Mouse (Mus musculus): Measurements from ENCODE around the gene Slc6a18. TPM values are rescaled to one million over a fixed set of nuclear protein-coding genes. Genes with fewer than 3 reads are reported as not detected.

Gene Slc6a18
- polyA plus RNA-seq, 1 experiment from 2014 or later: not detected

DNA sequence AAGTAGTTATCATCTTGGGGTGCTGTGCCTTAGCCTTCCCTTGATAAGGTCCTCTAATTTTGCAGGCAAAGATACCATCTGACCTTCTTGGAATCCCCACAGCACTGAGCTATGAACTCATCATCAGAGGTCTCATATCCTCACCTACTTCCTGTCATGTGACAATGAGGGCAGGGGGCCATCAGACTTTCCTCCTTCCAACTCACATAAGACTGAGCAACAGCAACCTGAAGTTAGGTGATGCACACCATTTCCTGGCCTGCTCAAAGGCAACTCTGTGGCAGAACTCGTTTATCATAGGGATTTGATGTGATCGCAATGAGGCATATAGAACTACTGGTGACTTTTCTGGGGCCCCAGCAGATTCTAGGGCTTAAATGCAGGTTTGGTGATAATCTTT is 4.4 kb upstream of the Slc6a18 start:
- Histone ChIP-seq H3K9me3 (replicated peaks) (no peaks in the 10 kb centered on the region), H3K4me1 (no peaks in the 10 kb centered on the region), H3K4me3 (no peak overlapping the region), H3K27me3 (ENCODE audit: low read depth, poor library complexity, severe bottlenecking) (no peaks in the 10 kb centered on the region), H3K36me3 (no peaks in the 10 kb centered on the region), H3K27ac (no peak overlapping the region)
- WGBS: 90% methylated on average over 2 of the region's 2 CpGs
- no peak for DNase-seq (ENCODE audit: low spot score)

GRCm38 (mm10) chr13:73680394-73680793 is 2.6 kb upstream of the Slc6a18 start:
- H3K27me3 ChIP-seq (ENCODE audit: low read depth, poor library complexity, severe bottlenecking): no peaks in the 10 kb centered on the region
- H3K4me3 ChIP-seq: no peak overlapping the region
- H3K27ac ChIP-seq: no peak overlapping the region
- no peaks in the 10 kb centered on the region for H3K4me1 ChIP-seq
- WGBS: 39% methylated on average over 1 of the region's 1 CpGs
- no peaks in the 10 kb centered on the region for H3K36me3 ChIP-seq
- DNase-seq (ENCODE audit: low spot score): no peak
- H3K9me3 ChIP-seq (replicated peaks): no peaks in the 10 kb centered on the region

- 56% methylated on average over 2 of the region's 2 CpGs for WGBS
- H3K27ac ChIP-seq: no peak overlapping the region
- DNase-seq (ENCODE audit: low spot score): no peak
Measured at GRCm38 (mm10) chr13:73679311-73679710, 1.5 kb upstream of the Slc6a18 start.

DNA sequence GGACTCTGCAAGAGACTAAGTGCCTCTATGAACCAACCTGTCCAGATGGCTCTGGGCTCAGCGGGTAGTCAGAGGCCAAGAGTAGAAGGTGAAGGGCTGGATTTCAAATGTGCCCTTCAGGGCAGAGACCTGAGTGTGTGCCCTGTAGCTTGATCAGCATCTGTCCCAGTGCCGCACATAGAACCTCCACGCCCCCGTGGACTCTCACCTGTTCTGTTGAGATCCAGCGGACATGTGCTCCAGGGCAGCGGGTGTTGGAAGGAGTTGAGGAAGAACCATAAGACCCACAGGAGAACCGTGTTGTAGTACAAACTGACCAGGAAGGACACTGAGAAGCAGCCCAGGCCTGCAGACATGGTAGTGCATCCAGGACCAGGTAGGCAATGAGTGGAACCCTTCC is 2.7 kb downstream of the Slc6a18 start:
- Histone ChIP-seq H3K36me3 (no peaks in the 10 kb centered on the region), H3K4me3 (no peak overlapping the region), H3K27me3 (ENCODE audit: low read depth, poor library complexity, severe bottlenecking) (no peaks in the 10 kb centered on the region), H3K27ac (no peak overlapping the region), H3K4me1 (no peaks in the 10 kb centered on the region), H3K9me3 (replicated peaks) (no peaks in the 10 kb centered on the region)
- 91% methylated on average over 7 of the region's 7 CpGs for WGBS
- no peak for DNase-seq (ENCODE audit: low spot score)

More at GRCm38 (mm10) chr13:73679311-73679710, 1.5 kb upstream of the Slc6a18 start:
- Histone ChIP-seq H3K27me3 (ENCODE audit: low read depth, poor library complexity, severe bottlenecking) (no peaks in the 10 kb centered on the region), H3K36me3 (no peaks in the 10 kb centered on the region), H3K4me1 (no peaks in the 10 kb centered on the region), H3K9me3 (replicated peaks) (no peaks in the 10 kb centered on the region), H3K4me3 (no peak overlapping the region)

DNA sequence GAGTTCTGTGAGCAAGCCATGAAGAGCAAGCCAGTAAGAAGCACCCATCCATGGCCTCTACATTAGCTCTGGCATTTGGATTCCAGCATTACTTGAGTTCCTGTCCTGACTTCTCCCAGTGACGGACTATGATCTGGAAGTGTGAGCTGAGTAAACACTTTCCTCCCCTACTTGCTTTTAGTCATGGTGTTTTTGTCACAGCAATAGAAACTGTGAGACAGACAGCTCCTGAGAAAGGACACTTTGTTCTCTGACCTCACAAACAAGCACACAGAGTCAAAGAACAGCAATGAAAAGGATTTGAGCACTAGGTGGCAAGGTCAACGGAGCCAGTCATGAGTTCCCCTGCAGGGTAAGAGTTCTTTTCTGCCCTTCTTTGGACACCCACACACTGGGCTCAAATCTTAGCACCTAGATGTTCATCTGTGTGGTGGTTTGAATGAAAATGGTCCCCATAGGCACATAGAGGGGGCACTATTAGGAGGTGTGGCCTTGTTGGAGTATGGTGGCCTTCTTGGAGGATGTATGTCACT is 17.6 kb downstream of the Slc6a18 start:
- 84% methylated on average over 2 of the region's 2 CpGs for WGBS
- no peaks in the 10 kb centered on the region for H3K36me3 ChIP-seq
- no peaks in the 10 kb centered on the region for H3K4me1 ChIP-seq
- no peaks in the 10 kb centered on the region for H3K27me3 ChIP-seq (ENCODE audit: low read depth, poor library complexity, severe bottlenecking)
- no peak overlapping the region for H3K27ac ChIP-seq
- DNase-seq (ENCODE audit: low spot score): no peak
- no peaks in the 10 kb centered on the region for H3K9me3 ChIP-seq (replicated peaks)
- H3K4me3 ChIP-seq: no peak overlapping the region

- H3K36me3 ChIP-seq: no peaks in the 10 kb centered on the region
- H3K27ac ChIP-seq: no peak overlapping the region
- H3K9me3 ChIP-seq (replicated peaks): no peaks in the 10 kb centered on the region
- no peak overlapping the region for H3K4me3 ChIP-seq
- H3K4me1 ChIP-seq: no peaks in the 10 kb centered on the region
- DNase-seq (ENCODE audit: low spot score): no peak
- H3K27me3 ChIP-seq (ENCODE audit: low read depth, poor library complexity, severe bottlenecking): no peaks in the 10 kb centered on the region
- 39% methylated on average over 2 of the region's 2 CpGs for WGBS
Measured at GRCm38 (mm10) chr13:73658953-73659352, 18.9 kb downstream of the Slc6a18 start.

DNA sequence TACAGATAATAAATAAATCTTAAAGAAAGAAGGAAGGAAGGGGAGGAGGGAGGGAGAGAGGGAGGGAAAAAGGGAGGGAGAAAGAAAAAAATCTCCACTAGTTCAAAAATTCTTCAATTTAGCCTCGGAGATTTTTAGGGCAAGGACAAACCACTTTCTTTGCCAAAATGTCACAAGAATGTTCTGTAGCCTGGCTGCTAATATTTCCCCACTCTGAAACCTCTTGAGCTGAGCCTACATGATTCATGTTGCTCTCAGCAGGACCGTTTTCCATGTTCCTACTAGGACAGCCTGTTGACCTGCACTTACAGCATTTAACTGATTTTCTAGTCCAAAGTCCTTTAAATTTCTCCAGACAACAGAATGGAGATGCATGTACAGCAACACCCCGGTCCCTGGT is 22.8 kb downstream of the Slc6a18 start:
- no peaks in the 10 kb centered on the region for H3K4me1 ChIP-seq
- 84% methylated on average over 3 of the region's 3 CpGs for WGBS
- no peak overlapping the region for H3K27ac ChIP-seq
- H3K36me3 ChIP-seq: peaks cover 2% of the 10 kb centered on the region; the same call in 1 of the 2 replicates
- no peaks in the 10 kb centered on the region for H3K9me3 ChIP-seq (replicated peaks)
- no peaks in the 10 kb centered on the region for H3K27me3 ChIP-seq (ENCODE audit: low read depth, poor library complexity, severe bottlenecking)
- H3K4me3 ChIP-seq: no peak overlapping the region
- no peak for DNase-seq (ENCODE audit: low spot score)

DNA sequence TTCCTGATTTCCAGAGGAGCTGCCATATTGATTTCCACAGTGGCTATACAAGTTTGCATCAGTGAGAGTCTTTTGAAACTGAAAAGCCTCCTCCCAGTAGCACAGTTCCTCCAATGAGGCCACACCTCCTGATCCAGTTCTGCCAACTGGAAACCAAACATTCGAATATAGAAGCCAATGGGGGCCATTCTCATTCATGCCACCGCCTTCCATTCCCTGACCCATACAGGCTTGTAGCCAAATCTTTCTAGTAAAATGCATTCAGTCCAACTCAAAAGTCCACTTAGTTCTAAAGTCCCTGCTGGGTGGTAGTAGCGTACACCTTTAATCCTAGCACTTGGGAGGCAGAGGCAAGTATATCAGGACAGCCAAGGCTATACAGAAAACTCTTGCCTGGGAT is 24.6 kb downstream of the Slc6a18 start:
- Histone ChIP-seq H3K27me3 (ENCODE audit: low read depth, poor library complexity, severe bottlenecking) (no peaks in the 10 kb centered on the region), H3K27ac (no peak overlapping the region), H3K4me1 (no peaks in the 10 kb centered on the region), H3K9me3 (replicated peaks) (no peaks in the 10 kb centered on the region), H3K4me3 (no peak overlapping the region), H3K36me3 (peaks cover 19% of the 10 kb centered on the region)
- no peak for DNase-seq (ENCODE audit: low spot score)
- WGBS: 79% methylated on average over 3 of the region's 3 CpGs

DNA sequence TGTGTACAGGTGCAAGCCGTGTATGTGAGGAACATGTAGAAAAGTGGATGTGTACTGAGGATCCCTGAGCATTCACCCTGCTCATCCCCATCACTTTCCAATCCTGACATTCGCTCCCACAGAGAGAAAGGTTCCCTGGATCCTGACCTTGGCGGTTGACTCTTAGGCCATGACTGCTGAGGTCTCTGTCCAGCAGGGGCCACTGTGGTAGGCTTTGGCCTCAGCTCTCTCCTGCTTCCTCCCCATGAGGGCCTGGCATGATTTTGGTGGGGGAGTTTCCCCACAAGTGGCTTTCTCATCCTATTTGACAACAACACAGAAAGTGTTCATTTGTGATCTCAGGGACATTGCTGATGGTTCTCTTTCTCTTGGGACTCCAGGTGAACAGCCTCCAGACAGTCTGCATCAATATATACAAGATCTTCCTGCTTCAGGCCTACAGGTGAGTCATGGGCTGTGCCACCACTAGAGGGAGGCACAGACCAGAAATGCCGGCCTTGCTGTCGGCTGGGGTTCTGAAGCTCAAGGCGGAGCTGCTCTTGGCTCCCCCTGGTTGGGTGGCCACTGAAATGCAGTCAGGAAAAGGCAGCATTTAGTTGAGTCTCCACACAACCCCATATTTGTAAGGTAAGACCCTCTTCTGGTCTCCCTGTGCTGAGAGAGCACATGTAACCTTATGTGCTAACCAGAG is 31.3 kb downstream of the Slc6a18 start:
- no peak overlapping the region for H3K27ac ChIP-seq
- peak; percentile 52 for DNase-seq (ENCODE audit: low spot score)
- peaks cover 50% of the 10 kb centered on the region for H3K36me3 ChIP-seq
- H3K4me3 ChIP-seq: no peak overlapping the region
- H3K9me3 ChIP-seq (replicated peaks): no peaks in the 10 kb centered on the region
- WGBS: 41% methylated on average over 6 of the region's 6 CpGs
- H3K4me1 ChIP-seq: no peaks in the 10 kb centered on the region
- H3K27me3 ChIP-seq (ENCODE audit: low read depth, poor library complexity, severe bottlenecking): no peaks in the 10 kb centered on the region

GRCm38 (mm10) chr13:73641296-73641695 is 36.5 kb downstream of the Slc6a18 start:
- 91% methylated on average over 4 of the region's 4 CpGs for WGBS
- Histone ChIP-seq H3K4me1 (no peaks in the 10 kb centered on the region; the same call in 1 of the 2 replicates), H3K9me3 (replicated peaks) (no peaks in the 10 kb centered on the region), H3K36me3 (peaks cover 37% of the 10 kb centered on the region), H3K27me3 (ENCODE audit: low read depth, poor library complexity, severe bottlenecking) (no peaks in the 10 kb centered on the region), H3K27ac (no peak overlapping the region), H3K4me3 (no peak overlapping the region)
- no peak for DNase-seq (ENCODE audit: low spot score)

DNA sequence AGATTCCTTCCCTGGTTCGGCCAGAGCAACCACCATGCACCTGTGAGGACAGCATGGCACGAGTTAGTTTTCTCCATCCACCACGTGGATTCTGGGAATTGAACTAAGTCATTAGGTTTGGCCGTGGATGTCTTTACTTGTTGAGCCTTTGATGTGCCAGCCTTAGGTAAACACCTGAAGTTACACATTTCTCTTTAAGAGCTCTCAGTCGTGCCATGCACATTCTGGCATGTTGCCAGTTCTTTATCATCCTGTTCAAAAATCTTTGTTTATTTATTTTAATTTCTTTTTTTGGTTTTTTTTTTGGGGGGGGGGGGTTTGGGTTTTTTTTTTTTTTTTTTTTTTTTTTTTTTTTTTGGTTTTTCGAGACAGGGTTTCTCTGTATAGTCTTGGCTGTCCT is 40.0 kb downstream of the Slc6a18 start:
- Histone ChIP-seq H3K27me3 (ENCODE audit: low read depth, poor library complexity, severe bottlenecking) (no peaks in the 10 kb centered on the region), H3K36me3 (peaks cover 56% of the 10 kb centered on the region)
- no peak for DNase-seq (ENCODE audit: low spot score)

GRCm38 (mm10) chr13:73631837-73632236 is 46.0 kb downstream of the Slc6a18 start:
- Histone ChIP-seq H3K27me3 (ENCODE audit: low read depth, poor library complexity, severe bottlenecking) (no peaks in the 10 kb centered on the region), H3K4me3 (no peak overlapping the region), H3K27ac (no peak overlapping the region), H3K9me3 (replicated peaks) (no peaks in the 10 kb centered on the region), H3K4me1 (peaks cover 20% of the 10 kb centered on the region), H3K36me3 (peaks cover 66% of the 10 kb centered on the region)
- DNase-seq (ENCODE audit: low spot score): no peak
- 94% methylated on average over 3 of the region's 3 CpGs for WGBS

More for the DNA sequence above, 40.0 kb downstream of the Slc6a18 start:
- Histone ChIP-seq H3K27ac (no peak overlapping the region), H3K9me3 (replicated peaks) (no peaks in the 10 kb centered on the region), H3K4me1 (no peaks in the 10 kb centered on the region; the same call in 1 of the 2 replicates), H3K4me3 (no peak overlapping the region)
- 85% methylated on average over 5 of the region's 6 CpGs for WGBS

GRCm38 (mm10) chr13:73628586-73629113 is 49.2 kb downstream of the Slc6a18 start:
- Histone ChIP-seq H3K4me3 (no peak overlapping the region), H3K9me3 (replicated peaks) (no peaks in the 10 kb centered on the region), H3K36me3 (peaks cover 37% of the 10 kb centered on the region), H3K4me1 (peaks cover 27% of the 10 kb centered on the region), H3K27me3 (ENCODE audit: low read depth, poor library complexity, severe bottlenecking) (no peaks in the 10 kb centered on the region), H3K27ac (no peak overlapping the region)
- 90% methylated on average over 11 of the region's 11 CpGs for WGBS
- DNase-seq (ENCODE audit: low spot score): no peak
